Mouse (Mus musculus) forelimb bud, embryonic 11.5 days (tissue): Measurements from ENCODE around the gene Ctnna3.

Experiments
- DNase-seq: peaks from one replicate; pipeline ENCODE4 v3.0.0-alpha.2; 2012; ENCODE audit warnings: low read depth, low spot score

Ctnna3 gene

DNA sequence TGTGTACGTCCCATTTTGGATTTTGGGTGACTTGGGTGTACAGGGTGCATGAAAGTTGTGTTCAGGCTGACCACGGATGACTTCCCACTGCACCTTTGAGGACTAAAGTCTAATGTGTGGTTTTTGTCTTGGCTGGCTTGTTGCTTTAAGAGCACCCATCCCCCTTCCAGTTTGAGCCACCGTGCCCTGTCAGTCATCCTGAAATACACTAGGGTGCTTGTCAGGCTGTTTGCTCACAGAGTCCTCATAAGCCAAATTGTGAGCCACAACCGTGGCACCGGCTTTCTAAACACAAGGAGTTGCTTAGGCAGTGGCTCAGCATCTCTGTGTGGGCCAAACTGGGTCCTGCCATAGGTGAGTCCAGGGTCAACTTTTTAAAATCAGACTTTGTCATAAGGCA is 50.2 kb downstream of the Ctnna3 start:
- DNase-seq = no peak

DNA sequence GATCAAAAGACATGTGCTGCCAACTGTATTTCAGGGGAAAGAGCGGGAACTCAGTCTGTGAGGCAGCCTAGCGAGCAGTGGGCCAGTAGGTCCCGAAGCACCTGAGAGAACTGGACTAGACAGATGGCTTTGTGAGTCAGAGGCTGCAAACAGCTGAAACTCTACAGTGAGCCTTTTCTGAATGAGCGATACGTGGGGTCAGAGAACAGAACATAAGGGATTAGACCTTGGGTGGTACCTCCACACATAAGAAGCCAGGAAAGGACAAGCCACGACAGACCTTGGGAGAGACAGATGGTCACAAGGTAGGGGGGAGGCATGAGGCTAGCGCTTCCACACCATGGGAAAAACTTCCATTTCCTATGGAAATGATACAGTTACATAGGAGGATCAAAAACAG is 58.4 kb downstream of the Ctnna3 start:
- no peak for DNase-seq

DNA sequence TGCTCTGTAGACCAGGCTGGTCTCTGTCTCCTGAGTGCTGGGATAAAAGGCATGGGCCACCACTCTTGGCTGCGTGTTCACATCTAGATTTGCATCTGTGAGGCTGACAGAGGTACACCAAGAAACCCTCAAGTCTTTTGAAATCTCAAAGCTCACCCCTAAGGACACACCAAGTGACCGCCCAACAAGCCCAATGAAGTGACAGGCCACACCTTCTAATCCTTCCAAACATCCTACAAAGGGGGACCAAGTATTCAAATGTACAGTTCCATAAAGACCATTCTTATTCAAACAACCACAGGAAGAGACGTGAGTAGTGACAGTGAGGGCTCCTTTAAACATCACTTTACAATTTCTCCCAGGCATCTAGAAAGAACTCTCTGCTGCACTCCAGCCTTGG is 94.1 kb downstream of the Ctnna3 start:
- no peak for DNase-seq

DNA sequence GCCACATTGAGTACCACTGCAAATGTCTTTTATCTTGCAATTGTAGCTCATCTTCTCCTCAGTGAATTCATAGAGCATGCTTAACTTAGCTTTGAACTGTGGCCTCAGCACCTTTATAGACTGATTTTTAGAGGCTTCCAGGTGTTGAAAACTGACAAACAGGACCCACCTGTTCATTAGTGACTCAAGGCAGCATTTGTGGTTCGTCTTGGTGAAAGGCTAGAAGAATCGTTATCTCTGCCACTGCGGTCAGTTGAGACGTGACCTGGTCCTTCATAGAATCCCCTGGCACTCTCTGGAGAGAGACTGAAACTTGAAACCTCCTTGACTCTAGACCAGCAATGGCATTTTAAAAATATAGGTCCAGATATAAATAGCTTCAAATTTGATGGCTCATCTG is 96.1 kb downstream of the Ctnna3 start:
- no peak for DNase-seq

DNA sequence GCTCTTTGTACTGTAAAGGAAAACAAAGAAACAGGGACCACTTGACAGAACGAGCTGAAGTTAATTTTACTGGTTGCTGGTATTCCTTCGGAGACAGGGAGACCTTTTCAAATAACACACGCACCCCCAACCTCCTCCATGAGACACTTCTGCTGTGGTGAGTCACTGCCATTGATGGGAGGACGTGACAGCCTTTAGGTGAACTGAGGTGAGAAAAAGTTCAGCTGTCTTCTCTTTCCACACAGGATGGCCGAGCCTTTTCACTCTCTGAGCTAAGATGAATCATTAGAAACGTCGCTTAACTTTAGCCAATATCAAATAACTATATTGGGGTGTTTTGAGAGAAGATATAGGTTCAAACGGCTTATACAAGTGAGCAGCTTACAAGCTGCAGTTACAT is 102.5 kb downstream of the Ctnna3 start:
- no peak for DNase-seq

DNA sequence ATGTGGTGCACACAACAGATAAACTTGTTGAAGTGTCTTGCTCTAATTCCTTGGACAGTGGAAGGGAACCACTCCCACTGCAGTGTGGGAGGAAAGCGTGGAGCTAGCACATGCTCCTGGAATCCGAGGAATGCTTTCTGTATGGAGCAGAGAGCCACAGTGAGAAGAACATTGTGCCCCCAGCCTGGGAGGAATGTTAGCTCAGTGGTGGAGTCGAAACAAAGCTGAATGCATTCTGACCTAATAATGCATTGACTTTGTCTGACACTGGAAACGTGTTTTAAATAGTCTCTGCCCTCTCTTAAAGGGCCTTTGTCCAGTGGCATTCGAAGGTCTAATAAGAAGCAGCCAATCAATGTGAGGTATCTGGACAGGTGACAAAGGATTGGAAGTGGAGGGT is 111.9 kb downstream of the Ctnna3 start:
- peak; percentile 50 for DNase-seq

DNA sequence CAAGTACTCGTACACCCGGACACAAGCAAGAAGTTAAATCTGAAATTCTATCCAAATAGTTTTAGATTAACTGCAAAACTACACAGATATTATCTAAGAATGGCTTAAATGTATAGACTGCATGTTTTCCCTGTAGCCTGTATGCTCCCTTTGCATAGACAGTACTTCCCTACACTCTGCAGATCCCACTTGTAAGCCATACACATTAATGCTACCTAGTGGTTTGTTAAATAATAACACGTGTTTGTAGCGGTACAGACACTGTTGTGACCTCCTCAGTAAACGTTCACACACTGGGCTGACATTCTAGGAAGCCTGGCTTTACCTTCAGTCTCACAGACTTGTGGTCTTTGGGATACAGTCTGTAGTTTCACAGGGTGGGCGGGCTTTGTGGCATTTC is 112.6 kb downstream of the Ctnna3 start:
- no peak for DNase-seq

DNA sequence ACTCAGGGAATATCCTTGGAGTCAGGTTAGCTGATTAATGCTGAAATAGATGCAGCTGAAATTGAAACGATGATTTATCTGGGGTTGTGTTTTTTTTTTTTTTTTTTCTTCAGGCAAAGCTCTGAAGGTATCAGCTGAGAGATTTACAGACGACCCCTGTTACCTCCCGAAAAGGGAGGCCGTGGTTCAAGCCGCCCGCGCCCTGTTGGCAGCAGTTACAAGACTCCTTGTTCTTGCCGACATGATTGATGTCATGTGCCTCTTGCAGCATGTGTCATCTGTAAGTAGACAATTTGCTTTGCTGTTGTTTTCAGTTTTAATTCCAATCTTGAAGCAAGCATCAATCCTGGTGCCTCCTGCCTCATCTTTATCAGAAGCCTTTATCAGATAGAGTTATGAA is 136.8 kb downstream of the Ctnna3 start:
- DNase-seq = no peak

DNA sequence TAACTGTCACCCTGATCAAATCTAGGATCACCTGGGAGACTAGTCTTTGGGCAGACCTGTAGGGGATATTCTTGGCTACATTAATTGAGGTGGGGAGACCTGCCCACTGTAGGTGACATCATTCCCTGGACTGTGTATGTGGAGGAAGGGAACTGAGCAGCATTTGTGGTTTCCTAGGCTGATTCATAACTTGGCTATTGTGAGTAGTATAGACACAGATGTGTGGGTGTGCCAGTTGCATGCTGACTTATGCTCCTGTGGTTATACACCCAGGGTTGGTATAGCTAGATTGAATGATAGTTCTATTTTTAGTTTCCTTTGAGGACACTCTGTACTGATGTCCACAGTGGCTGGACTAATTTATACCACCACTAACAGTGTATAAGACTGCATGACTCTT is 141.7 kb downstream of the Ctnna3 start:
- DNase-seq = no peak

DNA sequence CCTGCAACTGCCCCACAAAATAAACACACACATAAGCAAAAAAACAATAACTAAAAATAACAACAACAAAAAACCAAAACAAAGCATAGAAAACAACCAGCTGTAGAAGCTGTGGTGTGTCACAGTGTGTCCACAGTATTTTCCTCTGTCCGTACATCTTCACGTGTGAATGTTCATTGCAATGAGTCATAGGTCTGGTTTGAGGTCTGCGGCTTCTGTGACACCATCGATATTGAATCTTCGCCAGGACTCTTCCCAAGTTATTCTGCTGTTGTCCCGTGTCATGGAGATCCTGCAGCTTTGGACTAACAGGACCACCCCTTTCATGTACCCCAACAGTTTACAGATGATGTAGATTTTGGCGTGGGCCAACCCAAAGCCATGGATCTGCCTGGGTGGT is 143.0 kb downstream of the Ctnna3 start:
- DNase-seq = no peak

DNA sequence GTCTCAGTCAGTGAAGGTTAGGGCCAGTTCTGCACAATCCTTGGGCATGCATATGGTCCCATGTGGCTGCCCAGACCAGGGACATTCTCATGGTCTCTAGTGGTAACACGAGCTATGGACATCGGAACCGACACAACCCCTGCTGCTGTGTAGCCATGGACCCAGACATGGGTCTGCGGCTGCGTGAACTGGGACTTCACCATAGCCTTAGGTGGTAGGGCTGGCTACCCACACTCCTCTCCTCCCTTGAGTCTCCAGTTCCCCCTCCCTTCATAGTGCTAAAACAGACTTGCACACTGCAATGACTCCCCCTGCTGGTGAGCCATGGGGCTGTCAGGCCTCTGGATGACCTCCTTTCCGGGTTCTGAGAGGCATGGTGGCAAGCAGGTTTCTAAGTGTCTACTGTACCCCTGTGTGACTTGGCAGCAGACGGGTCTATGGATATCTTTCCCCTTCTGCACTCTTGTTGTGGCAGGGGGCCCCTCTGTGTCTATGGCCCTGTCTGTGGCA is 144.3 kb downstream of the Ctnna3 start:
- peak; percentile 14 for DNase-seq

DNA sequence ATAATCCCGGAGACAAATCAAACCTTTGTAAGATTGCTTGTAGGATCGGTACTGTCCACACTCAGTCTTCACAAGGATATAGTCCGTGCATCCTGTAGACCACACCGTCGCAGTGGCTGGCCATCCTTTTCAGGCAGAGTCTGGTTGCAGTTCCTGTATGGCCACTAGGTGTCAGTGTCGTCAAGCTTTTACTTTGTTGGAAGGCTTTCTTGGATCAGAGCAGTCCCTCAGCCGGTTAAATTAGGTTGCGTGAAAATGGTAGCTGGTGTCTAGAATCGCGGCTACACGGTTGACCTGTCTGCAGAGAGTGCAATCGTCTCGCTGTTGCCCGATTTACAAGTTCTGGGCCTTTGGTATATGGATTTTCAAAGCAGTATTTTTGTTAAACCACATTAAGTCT is 152.7 kb downstream of the Ctnna3 start:
- peak; percentile 77 for DNase-seq

DNA sequence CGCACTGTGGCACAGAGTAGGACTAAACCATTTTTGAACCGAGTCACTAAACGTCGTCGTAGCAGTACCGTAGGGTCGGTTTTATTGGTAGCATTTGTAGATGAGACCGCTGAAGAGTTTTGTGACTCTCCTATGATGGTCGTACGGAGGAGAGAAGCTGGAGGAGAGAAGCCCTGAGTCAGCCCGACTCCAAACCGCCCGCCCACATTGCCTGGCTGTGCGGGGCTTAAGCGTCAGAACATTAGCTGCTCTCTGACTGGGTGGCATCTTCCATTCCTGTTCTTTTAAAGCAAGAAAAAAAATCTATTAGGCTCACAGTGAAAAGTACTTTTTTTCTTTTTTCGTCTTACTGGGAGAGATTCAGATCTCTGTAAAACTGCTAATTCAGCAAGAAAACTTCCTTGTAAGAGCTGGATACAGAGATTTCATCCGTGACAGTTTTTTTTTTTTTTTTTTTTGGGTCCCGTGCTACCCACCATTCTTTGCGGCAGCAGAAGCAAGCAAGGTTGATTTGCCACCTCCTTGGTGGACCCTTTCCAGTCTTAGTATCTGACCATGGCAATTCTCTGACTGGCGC is 154.0 kb downstream of the Ctnna3 start:
- no peak for DNase-seq

DNA sequence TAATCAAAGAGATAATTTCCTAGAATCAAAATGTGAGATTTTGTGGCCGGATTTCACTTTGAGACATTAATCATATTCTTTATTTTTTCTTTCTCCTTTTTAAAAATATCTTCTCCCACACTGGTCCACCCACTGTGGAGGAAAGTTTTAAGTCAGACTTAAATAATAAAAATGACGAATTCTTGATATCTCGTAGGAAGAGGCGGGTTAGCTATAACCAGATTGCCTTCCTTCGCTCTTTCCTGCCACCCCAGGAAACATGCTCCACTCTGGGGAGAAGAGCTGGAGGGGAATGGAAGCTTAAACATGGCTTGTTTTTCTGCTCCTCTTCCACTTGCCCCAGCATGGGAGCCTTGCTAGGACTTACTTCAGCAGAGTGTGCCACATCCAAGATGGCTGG is 169.5 kb downstream of the Ctnna3 start:
- DNase-seq = no peak

DNA sequence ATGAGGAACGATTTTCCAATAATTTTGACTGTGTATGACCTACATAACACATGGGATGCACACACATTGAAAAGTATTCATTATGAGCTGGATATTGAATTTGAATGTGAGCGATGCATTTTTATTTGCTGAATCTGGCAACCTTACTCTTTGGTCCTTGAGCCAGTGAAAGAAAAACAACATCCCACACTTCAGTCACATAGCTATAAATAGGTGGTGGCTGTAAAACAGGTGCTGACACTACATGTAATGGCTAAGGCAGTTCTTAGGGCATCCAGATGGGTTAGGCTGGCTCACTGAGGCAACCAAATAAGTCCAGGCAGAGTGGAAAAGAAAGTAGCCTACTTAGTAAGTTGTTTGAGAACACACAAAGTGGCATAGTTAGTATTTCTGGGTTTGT is 171.3 kb downstream of the Ctnna3 start:
- DNase-seq = no peak

DNA sequence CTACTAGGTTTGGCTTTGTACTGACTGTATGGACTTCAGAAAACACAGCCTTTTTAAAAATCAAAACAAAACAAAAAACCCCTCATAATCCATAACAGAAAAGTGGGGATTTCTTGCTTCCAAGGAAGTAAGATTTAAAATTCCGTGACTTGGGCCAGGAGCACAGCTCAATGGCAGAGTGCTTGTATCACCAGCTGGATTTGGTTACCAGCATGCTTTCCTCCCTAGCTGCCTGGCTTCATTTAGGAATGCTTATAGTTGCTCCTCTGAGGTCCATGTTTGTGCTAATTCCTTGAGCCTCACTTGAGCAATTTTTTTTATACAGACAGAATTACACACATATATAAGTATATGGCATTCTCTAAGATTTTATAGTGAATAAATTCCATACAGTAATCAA is 198.6 kb downstream of the Ctnna3 start:
- peak; percentile 14 for DNase-seq

DNA sequence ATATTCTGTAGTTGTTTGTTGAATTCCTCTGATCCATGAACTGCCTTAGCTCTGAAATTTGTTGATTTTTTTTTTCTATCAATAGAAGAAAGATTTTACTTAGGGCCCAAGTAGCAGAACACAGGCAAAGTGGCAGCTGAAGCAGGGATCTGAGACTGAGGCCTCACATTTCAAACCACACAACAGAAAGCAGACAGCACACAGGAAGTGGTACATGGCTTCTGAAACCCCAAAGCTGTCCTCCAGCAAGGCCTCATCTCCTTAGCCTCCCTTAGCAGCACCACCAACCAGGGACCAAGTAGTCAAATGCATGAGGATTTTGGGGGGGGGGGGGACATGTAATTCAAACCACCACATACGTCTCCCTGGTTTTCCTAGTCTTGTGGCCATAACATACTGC is 204.0 kb downstream of the Ctnna3 start:
- no peak for DNase-seq

DNA sequence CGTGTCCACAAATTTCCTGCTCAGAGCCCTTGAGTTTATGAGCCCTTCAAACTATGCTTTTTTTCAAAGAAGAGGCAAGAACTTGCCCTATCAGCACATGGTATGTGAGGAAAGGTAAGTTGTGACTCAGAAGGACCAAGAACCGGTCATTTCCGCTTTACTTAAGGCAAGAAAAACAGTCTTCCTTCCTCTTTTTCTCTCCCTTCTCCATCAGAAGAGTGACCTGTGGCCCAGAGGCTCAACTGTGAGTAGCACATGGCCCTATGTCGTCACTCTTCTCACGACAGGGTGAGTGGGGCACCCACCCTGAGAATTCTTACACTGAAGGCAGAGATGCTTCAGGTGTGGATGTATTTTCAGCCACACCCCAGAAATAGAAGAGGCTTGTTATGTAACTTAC is 208.1 kb downstream of the Ctnna3 start:
- DNase-seq = no peak

DNA sequence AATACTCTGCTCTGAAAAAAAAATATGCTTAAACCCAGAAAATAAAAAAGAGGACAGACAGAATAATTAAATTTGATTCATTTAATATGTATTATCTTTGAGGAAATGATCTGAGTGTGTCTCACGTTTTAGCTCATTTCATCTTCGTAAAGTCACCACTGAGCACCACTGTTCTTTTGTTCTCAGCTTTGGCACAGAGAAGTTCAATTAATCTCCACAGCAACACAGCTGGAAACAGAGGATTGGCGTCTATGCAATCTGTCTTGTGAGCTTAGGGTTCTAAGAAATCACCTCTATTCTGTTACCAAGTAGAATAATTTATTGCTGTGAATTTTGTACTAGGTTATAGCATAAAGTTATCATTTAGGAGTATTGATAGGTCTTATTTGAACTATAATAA is 217.4 kb downstream of the Ctnna3 start:
- no peak for DNase-seq

DNA sequence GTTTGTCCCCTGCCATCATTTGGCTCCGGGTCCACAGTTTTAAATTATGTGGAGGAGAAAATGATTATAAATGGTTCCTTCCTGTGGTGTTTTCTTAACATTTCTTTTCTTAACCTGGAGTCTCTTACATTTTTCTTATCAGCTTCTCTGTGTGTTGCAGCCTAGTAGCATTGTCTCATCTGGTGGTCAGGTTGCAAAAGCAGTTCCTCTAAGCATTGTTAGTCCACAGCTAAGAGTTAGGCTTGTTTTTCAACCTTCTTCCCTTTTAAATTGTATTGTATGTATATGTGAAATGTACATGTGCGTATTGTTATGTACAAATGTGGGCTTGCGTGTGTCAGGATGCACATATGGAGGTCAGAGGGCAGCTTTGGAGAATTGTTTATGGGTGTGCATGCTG is 220.4 kb downstream of the Ctnna3 start:
- DNase-seq = no peak

DNA sequence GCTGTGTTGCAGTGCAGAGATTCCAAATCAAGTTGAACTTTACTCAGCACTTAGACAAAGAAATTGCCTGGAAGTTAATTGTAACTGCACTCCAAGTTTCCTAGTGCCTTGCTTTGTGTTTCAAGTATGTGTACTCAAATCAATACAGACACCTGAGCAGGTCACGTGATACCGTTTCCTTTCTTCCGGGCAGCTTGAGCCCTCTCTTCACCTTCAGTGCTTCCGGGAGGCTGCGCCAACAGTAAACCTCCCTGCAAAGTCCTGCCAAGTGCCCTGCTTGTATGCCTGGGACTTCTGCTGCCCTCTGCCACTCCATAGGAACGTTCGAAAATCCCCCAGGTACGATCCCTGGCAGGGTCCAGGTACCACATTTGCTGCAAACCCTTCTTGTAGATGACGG is 223.0 kb downstream of the Ctnna3 start:
- DNase-seq = no peak

DNA sequence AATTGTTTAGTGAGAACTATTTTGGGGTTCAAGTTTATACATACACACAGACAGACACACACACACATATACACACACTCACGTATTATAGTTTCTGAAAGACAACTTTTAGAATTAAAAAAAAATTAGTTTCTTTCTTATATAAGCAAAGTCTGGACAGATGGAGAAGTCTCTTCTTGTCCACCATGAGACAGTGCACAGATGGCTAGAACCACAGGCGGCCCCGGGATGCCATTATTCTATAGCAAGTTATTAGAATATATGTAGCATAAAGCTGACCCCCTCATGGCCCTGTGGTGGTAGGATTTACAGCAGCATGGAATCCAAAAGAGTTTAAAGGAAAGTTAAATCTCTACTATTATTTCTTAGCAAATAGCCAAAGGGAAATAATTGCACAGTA is 223.7 kb downstream of the Ctnna3 start:
- no peak for DNase-seq

DNA sequence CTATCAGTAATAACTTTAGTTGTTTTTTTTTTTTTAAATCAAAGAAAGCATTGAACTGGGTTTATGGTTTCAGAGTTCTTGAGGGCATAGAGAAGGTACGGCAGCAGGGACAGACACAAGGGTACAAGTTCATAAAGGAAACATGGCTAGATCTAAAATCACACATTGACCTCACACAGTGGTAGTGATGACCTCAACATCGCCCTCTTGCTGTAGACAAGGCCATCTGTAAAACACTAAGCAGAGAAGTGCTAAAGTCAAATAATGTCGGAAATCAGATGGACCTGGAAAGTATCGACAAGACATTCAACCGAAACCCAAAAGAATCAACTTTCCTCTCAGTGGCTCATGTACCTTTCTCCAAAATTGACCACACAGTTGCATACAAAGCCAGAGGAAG is 224.7 kb downstream of the Ctnna3 start:
- DNase-seq = no peak

DNA sequence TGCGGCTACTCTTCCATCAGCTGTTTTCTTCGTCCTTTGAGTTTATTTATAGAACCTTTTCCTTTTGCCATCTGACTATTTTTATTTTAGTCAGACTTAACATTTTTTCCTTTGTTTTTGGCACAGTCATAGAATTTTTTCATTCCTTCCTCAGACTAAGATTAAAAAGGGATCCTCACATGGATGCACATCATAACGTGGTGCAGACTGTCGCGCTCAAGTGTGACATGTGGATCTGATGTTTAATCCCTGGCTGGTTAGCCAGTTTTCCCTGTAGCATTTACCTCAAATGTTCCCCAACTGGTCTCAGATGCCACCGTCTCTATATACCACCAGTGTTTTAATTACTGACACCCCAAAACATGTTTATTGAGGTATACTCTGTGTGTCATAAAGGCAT is 246.4 kb downstream of the Ctnna3 start:
- DNase-seq = no peak
